Mouse (Mus musculus): ENCODE measurements at regions not wholly inside any gene's neighbourhood (a gene's known extent, or its start where the extent isn't known, plus 50 kb on each side); places are given as distances from the start of the nearest gene placed in this dataset.

DNA sequence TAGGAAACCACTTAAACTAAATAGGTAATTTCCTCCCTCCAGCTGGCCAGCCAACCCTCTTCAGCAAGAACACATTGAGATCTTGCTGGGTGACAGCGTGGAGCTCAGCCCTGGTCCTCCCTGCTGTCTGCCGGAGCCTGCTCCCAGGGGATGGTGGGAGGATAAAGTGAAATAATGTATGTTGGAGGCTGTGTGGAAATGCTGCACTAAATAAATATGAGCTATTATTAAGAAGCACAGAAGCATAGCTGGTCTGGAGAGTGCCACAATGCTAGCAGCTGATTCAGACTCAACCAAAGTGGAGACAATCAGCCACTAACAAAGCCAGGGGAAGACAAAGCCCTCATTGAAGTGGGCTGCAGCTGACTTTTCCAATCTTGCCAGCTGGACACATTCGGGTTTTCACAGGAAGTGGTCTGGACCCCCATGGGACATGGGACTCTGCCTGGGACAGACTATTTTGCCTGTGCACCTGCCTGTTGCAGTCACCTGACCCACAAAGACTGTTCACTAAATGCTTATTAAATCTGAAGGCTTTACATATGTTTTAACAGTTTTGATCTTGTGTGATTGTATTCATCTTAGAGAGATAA lies 248.3 kb downstream of the Emp1 start:
- Histone ChIP-seq H3K4me2 (replicated peaks; ENCODE audit: low read depth, low read length) (no peak overlapping the region), H3K9me3 (ENCODE audit: low read length) (no peaks in the 10 kb centered on the region), H3K36me3 (ENCODE audit: insufficient read depth, low read length) (no peaks in the 10 kb centered on the region), H3K9ac (replicated peaks; ENCODE audit: low read depth) (no peak overlapping the region), H3K4me1 (ENCODE audit: insufficient read depth, low read depth, low read length) (no peaks in the 10 kb centered on the region), H3K27me3 (replicated peaks; ENCODE audit: insufficient read depth, low read length) (no peaks in the 10 kb centered on the region), H3K27ac (ENCODE audit: low read length) (no peak overlapping the region), H3K4me3 (ENCODE audit: low read depth, low read length) (no peak overlapping the region)
- ATAC-seq (no peak), DNase-seq (ENCODE audit: low spot score) (no peak)
- TF ChIP-seq EP300 (IDR thresholded peaks at IDR 0.05), result no peak
- WGBS, result 48% methylated on average over 3 of the region's 3 CpGs

- no peak for DNase-seq (ENCODE audit: low spot score)
- Histone ChIP-seq H3K4me1 (ENCODE audit: insufficient read depth, low read depth, low read length) (no peaks in the 10 kb centered on the region), H3K4me3 (ENCODE audit: low read depth, low read length) (no peak overlapping the region), H3K27ac (ENCODE audit: low read length) (no peak overlapping the region), H3K4me2 (replicated peaks; ENCODE audit: low read depth, low read length) (no peak overlapping the region), H3K27me3 (replicated peaks; ENCODE audit: insufficient read depth, low read length) (no peaks in the 10 kb centered on the region), H3K9ac (replicated peaks; ENCODE audit: low read depth) (no peak overlapping the region), H3K36me3 (ENCODE audit: insufficient read depth, low read length) (no peaks in the 10 kb centered on the region), H3K9me3 (ENCODE audit: low read length) (no peaks in the 10 kb centered on the region)
- no peak for TF ChIP-seq CTCF (IDR thresholded peaks at IDR 0.05)
- TF ChIP-seq EP300 (IDR thresholded peaks at IDR 0.05), result no peak
- WGBS, result 53% methylated on average over 4 of the region's 4 CpGs
- ATAC-seq, result no peak
These were observed 265.6 kb downstream of the Emp1 start for GRCm38 (mm10) chr6:135627928-135628327.

GRCm38 (mm10) chr6:135629236-135629635 lies 266.9 kb downstream of the Emp1 start:
- WGBS, result 76% methylated on average over 3 of the region's 3 CpGs
- Histone ChIP-seq H3K27ac (ENCODE audit: low read length) (no peak overlapping the region), H3K27me3 (replicated peaks; ENCODE audit: insufficient read depth, low read length) (no peaks in the 10 kb centered on the region), H3K9me3 (ENCODE audit: low read length) (no peaks in the 10 kb centered on the region), H3K9ac (replicated peaks; ENCODE audit: low read depth) (no peak overlapping the region), H3K4me1 (ENCODE audit: insufficient read depth, low read depth, low read length) (no peaks in the 10 kb centered on the region), H3K4me2 (replicated peaks; ENCODE audit: low read depth, low read length) (no peak overlapping the region), H3K4me3 (ENCODE audit: low read depth, low read length) (no peak overlapping the region), H3K36me3 (ENCODE audit: insufficient read depth, low read length) (no peaks in the 10 kb centered on the region)
- no peak for ATAC-seq
- DNase-seq (ENCODE audit: low spot score), result no peak
- no peak for TF ChIP-seq CTCF (IDR thresholded peaks at IDR 0.05)
- no peak for TF ChIP-seq EP300 (IDR thresholded peaks at IDR 0.05)

GRCm38 (mm10) chr6:135632671-135633070 lies 270.3 kb downstream of the Emp1 start:
- no peaks in the 10 kb centered on the region for H3K36me3 ChIP-seq (ENCODE audit: insufficient read depth, low read length)
- H3K4me3 ChIP-seq (ENCODE audit: low read depth, low read length), result no peak overlapping the region
- TF ChIP-seq CTCF (IDR thresholded peaks at IDR 0.05) (no peak), EP300 (IDR thresholded peaks at IDR 0.05) (no peak)
- 85% methylated on average over 5 of the region's 5 CpGs for WGBS
- no peak overlapping the region for H3K4me2 ChIP-seq (replicated peaks; ENCODE audit: low read depth, low read length)
- no peak for DNase-seq (ENCODE audit: low spot score)
- H3K9me3 ChIP-seq (ENCODE audit: low read length), result no peaks in the 10 kb centered on the region
- ATAC-seq, result no peak
- H3K9ac ChIP-seq (replicated peaks; ENCODE audit: low read depth), result no peak overlapping the region
- H3K27ac ChIP-seq (ENCODE audit: low read length), result no peak overlapping the region
- no peaks in the 10 kb centered on the region for H3K27me3 ChIP-seq (replicated peaks; ENCODE audit: insufficient read depth, low read length)
- H3K4me1 ChIP-seq (ENCODE audit: insufficient read depth, low read depth, low read length), result no peaks in the 10 kb centered on the region

- WGBS, result 79% methylated on average over 8 of the region's 8 CpGs
- no peak for ATAC-seq
- H3K36me3 ChIP-seq (ENCODE audit: insufficient read depth, low read length), result no peaks in the 10 kb centered on the region
These were observed 274.3 kb downstream of the Emp1 start for GRCm38 (mm10) chr6:135636648-135637047.

DNA sequence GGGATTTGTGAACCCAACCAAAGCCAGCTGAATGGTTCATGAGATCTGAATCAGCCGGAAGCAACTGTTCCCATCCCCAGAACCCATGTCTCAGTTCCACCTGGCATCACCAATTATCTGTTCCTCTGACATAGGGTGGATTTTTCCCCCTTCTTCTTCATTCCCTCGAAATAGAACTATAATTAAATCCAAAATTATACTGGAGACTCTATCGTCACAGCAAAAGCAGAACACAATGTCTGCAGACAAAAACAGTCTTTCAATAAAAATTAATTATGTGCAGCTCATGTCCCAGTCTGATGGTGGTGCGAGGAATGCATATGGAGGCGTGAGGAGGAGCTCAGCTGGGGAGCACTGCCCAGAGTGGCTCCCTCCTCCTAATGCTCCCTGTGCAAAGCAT lies 280.4 kb downstream of the Emp1 start:
- Histone ChIP-seq H3K36me3 (ENCODE audit: insufficient read depth, low read length) (no peaks in the 10 kb centered on the region), H3K27me3 (replicated peaks; ENCODE audit: insufficient read depth, low read length) (no peaks in the 10 kb centered on the region), H3K27ac (ENCODE audit: low read length) (no peak overlapping the region), H3K9me3 (ENCODE audit: low read length) (no peaks in the 10 kb centered on the region), H3K9ac (replicated peaks; ENCODE audit: low read depth) (no peak overlapping the region), H3K4me3 (ENCODE audit: low read depth, low read length) (no peak overlapping the region), H3K4me1 (ENCODE audit: insufficient read depth, low read depth, low read length) (no peaks in the 10 kb centered on the region), H3K4me2 (replicated peaks; ENCODE audit: low read depth, low read length) (no peak overlapping the region)
- DNase-seq (ENCODE audit: low spot score) (no peak), ATAC-seq (no peak)
- WGBS, result 77% methylated on average over 5 of the region's 5 CpGs
- TF ChIP-seq EP300 (IDR thresholded peaks at IDR 0.05), result no peak
- TF ChIP-seq CTCF (IDR thresholded peaks at IDR 0.05), result no peak

More at GRCm38 (mm10) chr6:135636648-135637047, 274.3 kb downstream of the Emp1 start:
- Histone ChIP-seq H3K4me1 (ENCODE audit: insufficient read depth, low read depth, low read length) (no peaks in the 10 kb centered on the region), H3K27ac (ENCODE audit: low read length) (no peak overlapping the region), H3K4me2 (replicated peaks; ENCODE audit: low read depth, low read length) (no peak overlapping the region), H3K4me3 (ENCODE audit: low read depth, low read length) (no peak overlapping the region), H3K27me3 (replicated peaks; ENCODE audit: insufficient read depth, low read length) (no peaks in the 10 kb centered on the region), H3K9ac (replicated peaks; ENCODE audit: low read depth) (no peak overlapping the region), H3K9me3 (ENCODE audit: low read length) (no peaks in the 10 kb centered on the region)
- no peak for DNase-seq (ENCODE audit: low spot score)
- TF ChIP-seq EP300 (IDR thresholded peaks at IDR 0.05), result no peak
- TF ChIP-seq CTCF (IDR thresholded peaks at IDR 0.05), result no peak

DNA sequence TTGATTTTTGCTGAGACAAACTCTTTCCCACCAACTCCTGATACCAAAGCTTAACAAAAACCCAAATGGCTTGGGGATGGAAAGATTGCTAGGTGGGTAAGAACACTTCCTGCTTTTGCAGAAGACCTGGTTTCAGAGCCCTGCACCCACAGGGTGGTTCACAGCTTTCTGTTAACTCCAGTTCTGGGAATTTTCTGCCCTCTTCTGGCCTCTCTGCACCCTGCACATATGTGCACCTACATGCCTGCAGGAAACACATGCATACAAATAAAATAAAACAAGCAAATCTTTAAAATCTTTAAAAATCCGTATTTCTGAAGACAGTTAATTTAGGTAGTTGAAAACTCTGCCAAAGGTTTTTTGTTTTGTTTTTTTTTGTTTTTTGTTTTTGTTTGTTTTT lies 283.8 kb downstream of the Emp1 start:
- TF ChIP-seq EP300 (IDR thresholded peaks at IDR 0.05) (no peak), CTCF (IDR thresholded peaks at IDR 0.05) (no peak)
- H3K27me3 ChIP-seq (replicated peaks; ENCODE audit: insufficient read depth, low read length), result no peaks in the 10 kb centered on the region
- no peaks in the 10 kb centered on the region for H3K4me1 ChIP-seq (ENCODE audit: insufficient read depth, low read depth, low read length)
- no peaks in the 10 kb centered on the region for H3K36me3 ChIP-seq (ENCODE audit: insufficient read depth, low read length)
- no peak overlapping the region for H3K4me2 ChIP-seq (replicated peaks; ENCODE audit: low read depth, low read length)
- ATAC-seq (no peak), DNase-seq (ENCODE audit: low spot score) (no peak)
- no peak overlapping the region for H3K27ac ChIP-seq (ENCODE audit: low read length)
- WGBS, result 67% methylated on average over 1 of the region's 1 CpGs
- no peaks in the 10 kb centered on the region for H3K9me3 ChIP-seq (ENCODE audit: low read length)
- H3K4me3 ChIP-seq (ENCODE audit: low read depth, low read length), result no peak overlapping the region
- no peak overlapping the region for H3K9ac ChIP-seq (replicated peaks; ENCODE audit: low read depth)

Data from lung, postnatal 0 days (tissue).